Comparison of ENCODE assay signal across 18 mouse cellular contexts in genomic region chr4:63219059-63219458, GRCm38 (mm10). TPM values are rescaled to one million over a fixed set of nuclear protein-coding genes. Genes with fewer than 3 reads are reported as not detected.
"Had no signal": no experiment of that assay in that cellular context is flagged by ENCODE, and none has a peak within 500 bp of the region (broad histone marks: within the 10 kb centered on the region; RNA-seq: fewer than 3 reads in every experiment).

No protein-coding gene starts in this region.

- H3K4me3 ChIP-seq: lung, embryonic 15.5 days; megakaryocyte, embryonic 14.5 days; midbrain, embryonic 13.5 days; neural tube, embryonic 12.5 days; stomach, embryonic 15.5 days had no signal

- DNase-seq: liver, postnatal 0 days; lung, adult 2 months; lung, postnatal 14 days; lung, postnatal 36 days; right cerebral cortex, postnatal 14 days; thymus, adult 2 months; thymus, postnatal 25 days; thymus, postnatal 4 days had no signal

- H3K27ac ChIP-seq: lung, embryonic 15.5 days; macrophage; midbrain, embryonic 13.5 days; neural tube, embryonic 12.5 days; stomach, embryonic 15.5 days; stomach, postnatal 0 days had no signal

RNA-seq across cellular contexts. Expression of gene Kif12, which starts 47.1 kb away (rescaled TPM):
- total RNA-seq: megakaryocyte progenitor cell, adult 5-6 weeks; monocyte, adult 5-6 weeks; neutrophil, adult 5-6 weeks had no signal
